Mouse (Mus musculus) hindbrain, embryonic 10.5 days (tissue): ENCODE results near the gene Usp36. TPM values are rescaled to one million over a fixed set of nuclear protein-coding genes. Genes with fewer than 3 reads are reported as not detected.

Source experiments
- DNase-seq: peaks from one replicate; pipeline ENCODE4 v3.0.0-alpha.2; 2017; ENCODE audit warnings: low spot score
- H3K27ac ChIP-seq: fragments of 300-500 bp; sonication (generic); 2 replicates; pipeline ENCODE4 v1.5.1; 2016; ENCODE audit warnings: mild to moderate bottlenecking, moderate library complexity
- H3K27me3 ChIP-seq: fragments of 300-500 bp; sonication (generic); 2 replicates; pipeline ENCODE4 v1.6.1; 2016; ENCODE audit warnings: mild to moderate bottlenecking; ENCODE audit not compliant: poor library complexity, insufficient read depth, severe bottlenecking
- H3K36me3 ChIP-seq: fragments of 300-500 bp; sonication (generic); 2 replicates; pipeline ENCODE4 v1.6.1; 2016; ENCODE audit warnings: mild to moderate bottlenecking, moderate library complexity
- H3K4me1 ChIP-seq: fragments of 300-500 bp; sonication (generic); replicated peaks from 2 replicates; pipeline ENCODE4 v1.6.1; 2016; ENCODE audit warnings: mild to moderate bottlenecking
- H3K4me3 ChIP-seq: fragments of 300-500 bp; sonication (generic); 2 replicates; pipeline ENCODE4 v1.5.1; 2016; ENCODE audit warnings: mild to moderate bottlenecking, moderate library complexity
- H3K9me3 ChIP-seq: fragments of 300-500 bp; sonication (generic); 2 replicates; pipeline ENCODE4 v1.6.1; 2016; ENCODE audit warnings: mild to moderate bottlenecking, moderate library complexity
- WGBS: fragments of 180-500 bp; shearing (Covaris S2); methylation state at CpG from one replicate; pipeline ENCODE4 v1.1.7; 2016; 5-methylcytosine and 5-hydroxymethylcytosine counted together
- polyA plus RNA-seq: library from polyadenylated mRNA; unstranded; fragments of >200 nt; fragmentation: Nextera tagmentation; extraction: Ambion mirVana; gene quantifications from 2 replicates; pipeline ENCODE4 v1.2.1, GENCODE M21; 2016

The Usp36 gene
- polyA plus RNA-seq, 1 experiment from 2014 or later = 18.9 TPM

DNA sequence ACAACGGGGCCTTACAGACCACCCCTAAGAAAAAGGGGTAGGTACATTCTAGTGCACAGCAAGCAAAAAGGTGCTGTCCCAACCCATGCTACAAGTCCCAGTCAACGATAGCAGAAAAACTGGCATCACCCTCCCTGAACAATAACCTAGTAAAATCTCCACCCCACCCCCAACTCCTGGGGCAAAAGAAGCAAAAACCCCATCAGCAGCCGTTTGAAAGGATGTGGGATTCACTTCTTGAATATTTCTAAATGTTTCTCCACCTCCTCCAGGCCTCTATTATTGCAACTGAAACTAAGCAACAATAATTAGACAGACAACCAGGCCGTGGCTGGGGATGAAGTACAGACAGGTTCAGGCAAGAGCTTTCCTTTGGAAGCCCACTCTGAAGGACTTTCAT, 49.7 kb downstream of the Usp36 start:
- WGBS = 76% methylated on average over 4 of the region's 4 CpGs
- Histone ChIP-seq H3K27ac (peak overlapping the region; percentile 86), H3K4me3 (no peak overlapping the region), H3K36me3 (no peaks in the 10 kb centered on the region), H3K4me1 (peaks cover 61% of the 10 kb centered on the region), H3K9me3 (no peaks in the 10 kb centered on the region), H3K27me3 (no peaks in the 10 kb centered on the region)
- DNase-seq = no peak

DNA sequence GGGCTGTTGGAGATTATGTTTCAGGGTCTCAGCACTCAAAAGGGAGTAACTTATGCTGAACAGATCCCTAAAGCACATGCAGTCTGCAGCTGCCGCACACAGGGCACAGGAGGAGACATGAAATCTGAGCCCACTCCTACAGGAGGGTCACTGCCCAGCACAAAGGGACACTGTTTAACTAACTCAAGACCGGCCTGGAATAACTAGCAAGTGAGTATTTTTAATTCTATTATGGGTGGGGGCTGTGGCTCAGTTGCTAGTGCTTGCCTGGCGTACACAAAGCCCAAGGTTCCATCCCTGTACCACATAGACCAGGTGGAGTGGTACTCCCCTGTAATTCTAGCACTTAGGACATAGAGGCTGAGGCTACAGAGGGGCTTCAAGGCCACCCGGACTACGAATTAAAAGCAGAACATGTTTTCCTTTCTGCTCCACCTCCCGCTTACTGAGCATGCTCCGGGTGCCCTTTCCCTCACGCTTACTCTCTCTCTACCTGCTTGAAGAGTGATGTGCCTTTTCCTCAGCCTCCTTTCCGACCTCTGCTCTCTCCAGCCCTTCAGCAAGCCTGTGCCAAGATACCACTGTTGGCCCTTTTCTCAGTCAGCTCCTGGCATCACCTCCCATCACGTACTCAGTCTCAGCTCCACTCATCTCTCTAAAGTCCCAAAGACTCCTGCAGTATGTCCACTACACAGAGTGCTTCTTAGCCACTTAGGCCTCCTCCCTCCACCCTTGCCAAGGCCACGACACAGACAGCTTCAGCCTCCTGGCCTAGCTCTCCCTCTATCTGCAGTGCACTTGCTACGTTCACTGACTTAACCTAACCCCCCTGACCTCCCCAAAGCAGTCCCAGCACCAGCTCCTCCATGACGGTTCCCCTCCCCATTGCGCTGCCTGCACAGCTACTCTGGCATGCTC, 50.5 kb downstream of the Usp36 start:
- H3K4me3 ChIP-seq = peak overlapping the region; percentile 16; the same call in 1 of the 2 replicates
- WGBS = 49% methylated on average over 14 of the region's 14 CpGs
- peak; percentile 69 for DNase-seq

DNA sequence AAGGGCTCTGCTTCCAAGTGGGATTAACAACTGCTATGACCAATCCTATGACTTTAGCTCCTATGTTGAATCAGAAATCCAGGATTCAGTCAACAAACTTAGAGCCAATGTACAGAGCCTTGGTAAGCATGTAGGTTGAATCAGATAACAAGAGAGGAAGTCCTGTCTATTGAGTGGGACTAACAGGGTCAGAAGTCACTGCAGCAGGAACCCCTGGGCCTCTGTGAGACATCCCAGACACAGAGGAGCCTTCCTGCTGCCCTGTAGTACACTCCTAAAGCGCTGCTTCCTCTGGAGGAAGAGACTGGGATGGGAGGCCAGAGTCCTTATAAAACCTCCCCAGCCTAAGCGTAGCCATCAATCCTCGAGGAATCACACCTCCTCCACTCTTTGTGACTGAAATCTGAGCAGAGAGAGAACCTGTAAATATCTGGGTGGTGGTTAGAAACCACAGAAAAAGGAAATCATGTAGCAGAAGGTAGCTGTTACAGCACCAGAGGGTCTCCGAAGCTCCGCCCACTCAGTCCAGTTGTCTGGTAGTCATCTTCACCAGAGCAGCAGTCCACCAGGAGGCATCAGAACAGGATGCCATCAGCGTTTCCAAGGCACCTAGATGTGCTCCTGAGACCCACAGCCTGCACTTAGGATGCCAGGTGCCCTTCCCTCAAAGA, 53.4 kb downstream of the Usp36 start:
- DNase-seq = no peak
- Histone ChIP-seq H3K27ac (peak overlapping the region; percentile 86), H3K27me3 (no peaks in the 10 kb centered on the region), H3K4me1 (peaks cover 56% of the 10 kb centered on the region), H3K9me3 (no peaks in the 10 kb centered on the region), H3K4me3 (no peak overlapping the region), H3K36me3 (no peaks in the 10 kb centered on the region)
- WGBS = 69% methylated on average over 6 of the region's 6 CpGs

More for the DNA sequence above, 50.5 kb downstream of the Usp36 start:
- Histone ChIP-seq H3K9me3 (no peaks in the 10 kb centered on the region), H3K4me1 (peaks cover 66% of the 10 kb centered on the region), H3K27me3 (no peaks in the 10 kb centered on the region), H3K27ac (peak overlapping the region; percentile 86), H3K36me3 (no peaks in the 10 kb centered on the region)

DNA sequence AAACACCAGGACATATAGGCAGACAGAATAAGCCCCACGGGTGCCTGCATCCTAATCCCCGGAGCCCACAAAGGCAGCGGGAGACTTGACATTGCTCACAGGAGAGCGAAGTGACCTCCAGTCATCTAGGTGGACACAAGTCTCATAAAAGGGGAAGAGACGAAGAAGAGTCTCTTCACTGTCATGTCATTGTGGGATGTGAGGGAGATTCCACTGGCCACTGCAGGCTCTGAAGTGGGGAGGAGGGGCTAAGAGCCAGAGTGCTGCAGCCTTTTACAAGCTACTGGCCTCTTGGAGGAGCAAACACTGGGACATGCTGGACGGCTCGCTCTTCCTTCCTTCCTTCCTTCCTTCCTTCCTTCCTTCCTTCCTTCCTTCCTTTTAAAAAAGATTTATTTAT, 55.1 kb downstream of the Usp36 start:
- no peak for DNase-seq
- H3K27ac ChIP-seq = peak overlapping the region; percentile 35; the same call in 1 of the 2 replicates
- WGBS = 79% methylated on average over 7 of the region's 7 CpGs

DNA sequence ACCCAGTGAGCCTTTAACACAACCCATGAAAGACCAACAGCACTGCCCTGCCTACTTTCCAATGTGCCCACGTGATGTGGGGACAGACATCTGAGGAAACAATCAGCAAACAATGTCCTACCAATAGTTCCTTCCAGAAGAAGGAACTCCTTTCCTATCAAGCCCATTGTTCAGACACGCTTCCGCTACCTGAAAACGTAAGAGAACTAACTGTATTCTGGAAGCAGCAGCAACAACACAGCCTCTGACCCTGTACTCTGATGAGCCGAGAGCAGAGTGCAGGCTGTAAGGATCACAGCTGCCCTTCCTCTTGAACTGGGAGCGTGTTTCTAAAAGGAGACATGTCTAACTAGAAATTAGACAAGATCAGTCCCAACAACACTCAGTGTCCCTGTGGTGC, 55.5 kb downstream of the Usp36 start:
- Histone ChIP-seq H3K4me1 (peaks cover 40% of the 10 kb centered on the region), H3K4me3 (no peak overlapping the region), H3K27ac (peak overlapping the region; percentile 35; the same call in 1 of the 2 replicates), H3K9me3 (no peaks in the 10 kb centered on the region), H3K27me3 (no peaks in the 10 kb centered on the region), H3K36me3 (no peaks in the 10 kb centered on the region)
- no peak for DNase-seq
- 88% methylated on average over 6 of the region's 6 CpGs for WGBS

More for the DNA sequence above, 55.1 kb downstream of the Usp36 start:
- Histone ChIP-seq H3K4me1 (peaks cover 44% of the 10 kb centered on the region), H3K9me3 (no peaks in the 10 kb centered on the region), H3K36me3 (no peaks in the 10 kb centered on the region), H3K4me3 (no peak overlapping the region), H3K27me3 (no peaks in the 10 kb centered on the region)

DNA sequence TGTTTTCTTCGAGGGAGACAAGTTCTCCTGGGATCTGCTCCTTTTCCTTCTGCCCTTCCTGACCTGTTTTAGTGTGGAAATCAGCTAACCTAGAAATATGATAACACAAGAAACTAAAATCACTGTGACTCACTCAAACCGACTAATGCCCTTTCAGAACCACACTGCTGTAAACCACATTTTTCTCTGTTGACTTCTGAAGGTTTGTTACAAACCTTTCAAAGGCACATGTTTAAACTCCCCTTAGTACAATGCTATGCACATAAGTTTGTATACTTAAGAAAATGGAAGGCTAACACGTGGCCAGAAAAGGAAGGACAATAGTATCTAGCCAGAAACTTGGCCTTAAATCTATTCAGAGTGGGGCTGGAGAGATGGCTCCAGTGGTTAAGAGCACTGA, 56.1 kb downstream of the Usp36 start:
- H3K27me3 ChIP-seq = no peaks in the 10 kb centered on the region
- H3K27ac ChIP-seq = no peak overlapping the region
- no peak for DNase-seq
- H3K36me3 ChIP-seq = no peaks in the 10 kb centered on the region
- H3K4me3 ChIP-seq = no peak overlapping the region
- 80% methylated on average over 3 of the region's 3 CpGs for WGBS
- no peaks in the 10 kb centered on the region for H3K9me3 ChIP-seq
- H3K4me1 ChIP-seq = peaks cover 34% of the 10 kb centered on the region

DNA sequence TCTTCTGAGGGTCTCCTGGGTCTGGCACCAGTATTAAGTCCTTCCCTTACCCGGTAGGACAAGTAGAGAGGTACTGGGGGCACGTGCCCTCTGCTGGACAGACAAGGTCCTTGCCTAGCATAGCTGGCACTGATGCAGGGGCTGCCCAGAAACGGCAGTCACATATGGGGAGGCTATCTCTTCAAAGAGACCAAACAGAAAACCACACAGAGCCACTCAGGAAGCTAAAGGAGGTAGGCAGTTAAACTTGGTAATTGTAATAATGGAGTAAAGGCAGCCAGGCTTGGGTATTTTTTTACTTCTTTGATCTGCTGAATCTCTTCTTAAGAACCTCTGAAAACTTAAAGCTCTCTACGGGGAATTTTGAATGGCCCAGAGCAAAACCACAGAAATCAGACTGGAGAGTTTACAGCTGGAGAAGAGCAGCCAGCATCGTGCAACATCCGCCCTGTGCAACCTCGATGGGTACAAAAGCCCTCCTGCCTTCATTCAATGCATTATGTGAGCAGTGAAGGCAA, 57.7 kb downstream of the Usp36 start:
- DNase-seq = no peak
- no peaks in the 10 kb centered on the region for H3K36me3 ChIP-seq
- no peaks in the 10 kb centered on the region for H3K27me3 ChIP-seq
- no peak overlapping the region for H3K27ac ChIP-seq
- peaks cover 19% of the 10 kb centered on the region for H3K4me1 ChIP-seq
- H3K9me3 ChIP-seq = no peaks in the 10 kb centered on the region
- 56% methylated on average over 7 of the region's 7 CpGs for WGBS
- H3K4me3 ChIP-seq = no peak overlapping the region

DNA sequence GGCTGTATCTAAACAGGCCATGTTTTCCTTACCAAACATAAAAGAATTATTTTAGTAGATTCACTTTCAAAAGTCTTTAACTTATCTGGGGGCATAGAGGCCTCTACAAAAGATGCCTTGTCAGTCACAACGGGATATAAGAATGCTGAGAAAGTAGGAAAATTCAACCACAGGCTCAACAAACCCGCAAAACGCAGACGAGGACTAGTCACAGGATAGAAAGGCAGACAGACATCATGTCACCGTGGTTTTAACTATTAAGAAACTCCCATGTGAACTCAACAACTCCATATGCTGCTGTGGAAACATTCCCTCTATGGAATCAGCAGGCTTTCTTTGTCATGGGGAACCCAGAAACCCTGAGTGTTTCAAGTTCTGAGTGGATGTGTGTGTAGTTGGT, 60.1 kb downstream of the Usp36 start:
- no peaks in the 10 kb centered on the region for H3K9me3 ChIP-seq
- DNase-seq = no peak
- 91% methylated on average over 5 of the region's 5 CpGs for WGBS
- no peaks in the 10 kb centered on the region for H3K27me3 ChIP-seq
- no peaks in the 10 kb centered on the region for H3K36me3 ChIP-seq
- H3K4me3 ChIP-seq = no peak overlapping the region
- no peak overlapping the region for H3K27ac ChIP-seq
- peaks cover 12% of the 10 kb centered on the region for H3K4me1 ChIP-seq

DNA sequence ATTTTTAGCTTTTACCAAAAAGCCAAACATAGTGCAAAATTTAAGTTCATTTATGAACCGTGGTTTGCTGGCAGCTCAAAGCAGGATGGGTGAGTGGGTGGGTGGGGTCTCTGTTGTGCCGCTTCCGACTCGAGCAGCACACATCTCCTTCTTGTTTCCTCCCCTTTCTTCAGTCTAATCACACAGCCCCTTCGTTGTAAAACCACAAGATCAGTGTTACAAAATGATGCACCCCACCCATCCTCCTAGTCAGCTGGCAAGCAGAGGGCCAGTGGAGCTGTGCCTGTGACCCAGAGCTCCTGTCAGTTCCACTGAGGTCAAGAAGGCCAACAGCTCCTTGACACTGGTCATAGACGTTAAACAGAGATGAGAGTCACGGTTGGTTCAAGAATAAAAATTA, 62.4 kb downstream of the Usp36 start:
- WGBS = 82% methylated on average over 7 of the region's 7 CpGs
- no peak overlapping the region for H3K27ac ChIP-seq
- no peak overlapping the region for H3K4me3 ChIP-seq
- peaks cover 18% of the 10 kb centered on the region for H3K4me1 ChIP-seq
- DNase-seq = no peak
- H3K9me3 ChIP-seq = no peaks in the 10 kb centered on the region
- no peaks in the 10 kb centered on the region for H3K27me3 ChIP-seq
- no peaks in the 10 kb centered on the region for H3K36me3 ChIP-seq

DNA sequence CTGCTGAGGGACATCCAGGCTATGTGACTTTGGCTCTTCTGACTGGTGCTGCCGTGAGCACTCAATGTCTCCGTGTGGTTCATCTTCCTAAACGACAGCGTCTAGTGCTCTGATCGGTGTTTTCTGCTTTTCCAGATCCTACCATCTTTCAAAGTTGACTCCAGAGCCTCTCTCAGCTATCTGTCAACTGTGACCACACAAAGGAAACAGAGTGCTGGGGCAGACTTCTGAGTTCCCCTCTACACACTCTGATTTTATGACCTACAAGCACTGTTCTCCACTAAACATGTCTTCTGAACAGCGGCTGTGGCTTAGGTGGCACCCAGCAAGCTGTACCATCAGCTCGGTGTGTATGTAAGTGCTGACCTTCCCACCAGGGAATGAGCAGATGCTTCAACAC, 63.2 kb downstream of the Usp36 start:
- H3K27me3 ChIP-seq = no peaks in the 10 kb centered on the region
- no peak for DNase-seq
- H3K4me1 ChIP-seq = peaks cover 18% of the 10 kb centered on the region
- no peak overlapping the region for H3K4me3 ChIP-seq
- 92% methylated on average over 7 of the region's 7 CpGs for WGBS
- H3K36me3 ChIP-seq = no peaks in the 10 kb centered on the region
- no peaks in the 10 kb centered on the region for H3K9me3 ChIP-seq
- H3K27ac ChIP-seq = peak overlapping the region; percentile 2; the same call in 1 of the 2 replicates

DNA sequence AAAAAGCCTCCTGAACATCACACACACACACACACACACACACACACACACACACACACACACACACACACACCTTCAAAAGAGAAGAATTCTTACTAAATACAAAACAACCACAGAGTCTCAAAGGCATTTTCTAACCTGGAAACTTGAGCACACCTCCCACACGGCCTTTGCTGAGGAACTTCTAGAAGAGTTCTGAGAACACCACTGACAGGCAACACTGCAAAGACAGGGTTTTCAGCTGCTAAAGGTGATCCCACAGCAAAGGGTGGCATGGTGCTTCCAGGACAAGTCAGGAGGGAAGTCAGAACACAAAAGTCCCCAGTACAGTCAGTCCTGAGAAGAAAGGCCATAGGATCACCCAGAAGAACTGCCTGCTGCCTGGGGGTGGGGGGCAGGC, 64.2 kb downstream of the Usp36 start:
- Histone ChIP-seq H3K27me3 (no peaks in the 10 kb centered on the region), H3K4me1 (peaks cover 18% of the 10 kb centered on the region), H3K4me3 (no peak overlapping the region), H3K9me3 (no peaks in the 10 kb centered on the region), H3K36me3 (no peaks in the 10 kb centered on the region), H3K27ac (no peak overlapping the region; the same call in 1 of the 2 replicates)
- no peak for DNase-seq
- 76% methylated on average over 1 of the region's 1 CpGs for WGBS

DNA sequence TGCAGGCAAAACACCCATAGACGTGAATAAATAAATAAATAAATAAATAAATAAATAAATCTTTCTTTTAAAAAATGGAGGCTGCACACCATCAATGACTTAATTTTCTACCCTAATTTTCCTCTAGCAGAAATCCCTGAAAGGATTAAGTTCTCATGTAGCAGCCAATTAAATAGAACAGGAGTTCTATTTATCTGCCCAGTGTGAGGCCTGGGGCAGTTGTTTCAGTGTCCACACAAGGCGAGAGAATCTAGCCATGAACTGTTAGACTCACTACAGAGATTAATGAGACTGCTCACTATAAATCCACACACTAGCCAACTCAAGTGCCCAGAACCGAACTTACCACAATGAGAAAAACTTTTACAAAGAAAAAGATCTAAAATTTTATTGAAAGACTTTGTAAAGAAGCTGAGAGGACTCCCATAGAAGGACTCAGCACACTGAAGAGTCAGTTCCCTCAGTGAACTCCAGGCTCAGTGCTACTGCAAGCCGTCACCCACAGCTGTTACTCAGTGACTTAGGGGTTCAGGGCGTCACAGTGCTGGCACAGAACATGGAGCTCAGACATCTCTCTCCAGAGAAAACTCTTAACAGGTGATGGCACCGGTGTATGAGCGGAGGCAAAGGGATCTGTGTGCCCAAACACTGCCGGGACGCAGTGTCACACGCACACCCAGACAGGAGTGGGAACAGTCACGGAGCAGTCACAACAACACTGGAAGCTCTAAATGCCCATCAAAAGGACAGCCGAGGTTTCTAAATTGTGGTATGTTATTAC, 64.8 kb downstream of the Usp36 start:
- H3K27me3 ChIP-seq = no peaks in the 10 kb centered on the region
- DNase-seq = no peak
- H3K4me3 ChIP-seq = no peak overlapping the region
- WGBS = 76% methylated on average over 12 of the region's 12 CpGs
- H3K9me3 ChIP-seq = no peaks in the 10 kb centered on the region
- H3K27ac ChIP-seq = no peak overlapping the region
- peaks cover 19% of the 10 kb centered on the region for H3K4me1 ChIP-seq
- H3K36me3 ChIP-seq = no peaks in the 10 kb centered on the region
